Mouse (Mus musculus) heart, postnatal 4 days (tissue): ENCODE data around the gene Uspl1. TPM values are rescaled to one million over a fixed set of nuclear protein-coding genes. Genes with fewer than 3 reads are reported as not detected.
A peak's percentile ranks its signal among the peaks of the same experiment; 100 is the strongest.

Experiments used
- DNase-seq: peaks from one replicate; pipeline ENCODE4 v3.0.0; 2021
- microRNA-seq, 2 experiments: library from miRNA; unstranded; fragments of <30 nt; microRNA quantifications; one replicate each; pipeline ENCODE4 v1.2.0; 2021 to 2022
- total RNA-seq, 2 experiments: library from RNA; stranded (reverse); gene quantifications; 2 replicates each; pipeline ENCODE4 v1.2.3; 2021

The Uspl1 gene
- total RNA-seq, 2 experiments from 2014 or later: 24.6 to 25.1 TPM

DNA sequence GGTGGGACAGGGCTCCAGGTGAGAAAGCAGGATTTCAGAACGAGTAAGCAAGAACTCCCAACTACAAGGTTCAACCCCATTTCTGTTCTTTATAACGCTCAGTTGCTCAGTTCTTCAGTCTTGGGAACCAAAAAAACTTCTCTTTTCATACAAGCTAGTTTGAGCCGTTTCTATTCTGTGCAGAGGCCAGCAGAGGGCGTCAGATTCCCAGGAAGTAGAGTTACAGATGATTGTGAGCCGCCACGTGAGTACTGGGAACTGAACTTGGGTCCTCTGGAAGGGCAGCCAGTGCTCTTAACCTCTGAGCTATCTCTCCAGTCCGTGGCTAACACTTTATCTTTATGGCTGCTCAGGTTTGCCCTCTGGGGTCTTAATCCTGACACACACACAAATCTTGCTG, 77.3 kb downstream of the Uspl1 start:
- no peak for DNase-seq

DNA sequence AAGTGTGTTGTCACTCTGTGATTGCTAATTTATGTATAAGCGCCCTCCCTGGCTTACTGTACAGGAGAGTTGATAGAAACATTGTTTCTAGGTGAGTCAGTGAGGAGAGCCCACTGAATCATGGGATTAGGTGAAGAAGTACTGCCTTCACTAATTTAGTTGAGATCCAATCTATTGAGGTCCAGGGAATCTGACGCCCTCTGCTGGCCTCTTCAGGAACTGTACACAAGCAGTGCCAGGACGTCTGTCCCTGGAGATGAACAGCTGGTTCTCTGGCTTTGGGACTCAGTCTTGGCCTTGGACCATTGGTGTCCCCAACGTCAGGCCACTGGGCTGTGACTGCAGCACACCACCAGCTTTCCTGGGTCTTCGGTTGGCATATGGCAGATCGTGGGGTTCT, 77.7 kb downstream of the Uspl1 start:
- DNase-seq: peak; percentile 44

DNA sequence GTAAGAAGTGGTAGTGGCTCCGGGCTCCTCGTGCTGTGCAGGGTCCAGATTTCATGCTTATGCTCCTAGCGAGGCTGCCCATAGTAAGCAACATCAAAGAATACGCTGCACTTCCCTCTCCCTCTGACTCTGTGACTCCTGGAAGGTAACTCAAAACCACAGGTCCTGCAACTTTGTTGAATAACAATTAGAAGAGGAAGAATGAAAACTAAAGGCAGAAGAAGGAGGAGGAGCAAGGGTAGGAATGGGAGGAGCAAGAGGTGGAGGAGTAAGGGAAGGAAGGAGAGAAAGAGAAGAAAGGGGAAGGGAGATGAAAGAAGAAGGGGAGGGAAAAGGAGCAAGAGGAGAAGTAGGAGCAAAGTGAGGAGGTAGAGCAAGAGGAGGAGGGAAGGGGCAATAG, 80.3 kb downstream of the Uspl1 start, which contains the start of gene Alox5ap:
Gene Alox5ap, plus strand, starts transcription at position 363 of the 400 bp plus-strand sequence.
- DNase-seq: no peak

DNA sequence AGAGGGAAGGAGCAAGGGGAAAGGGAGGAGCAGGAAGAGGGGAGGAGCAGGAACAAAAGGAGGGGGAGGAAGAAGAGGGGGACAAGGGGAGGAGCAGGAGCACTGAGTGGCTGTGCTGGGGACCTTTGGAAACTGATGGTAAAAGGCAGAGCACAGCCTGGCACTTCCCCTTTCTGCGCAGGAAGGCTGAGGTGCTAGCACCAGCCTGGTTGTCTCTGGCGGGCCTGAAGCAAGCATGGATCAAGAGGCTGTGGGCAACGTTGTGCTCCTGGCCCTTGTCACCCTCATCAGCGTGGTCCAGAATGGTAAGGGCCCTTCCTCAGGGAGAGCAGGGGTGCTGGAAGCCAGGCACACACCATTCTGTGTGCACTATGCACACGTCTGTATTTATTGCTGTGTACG, 80.7 kb downstream of the Uspl1 start:
- no peak for DNase-seq

Small RNAs within 50 kb of the gene (microRNA-seq; reads per million reads assigned to microRNA genes)
- 0 reads per million in 2 experiments for gene Gm24105

Other genes with a start within 250 kb of the Uspl1 start
- 1 to 10 TPM; 2.6 to 2.9 TPM for gene Gm42791, start 189.2 kb upstream of the Uspl1 start, total RNA-seq
- gene Hmgb1, start 139 bp downstream of the Uspl1 start, total RNA-seq: 100 to 1,000 TPM; 236 to 264 TPM
- 1 to 10 TPM; 7.6 TPM for gene Alox5ap, start 80.4 kb downstream of the Uspl1 start, total RNA-seq
- gene Medag, start 227.4 kb downstream of the Uspl1 start, total RNA-seq: 10 to 100 TPM; 14.8 to 14.9 TPM